ENCODE assay signal across 9 mouse cellular contexts in the genomic region with DNA sequence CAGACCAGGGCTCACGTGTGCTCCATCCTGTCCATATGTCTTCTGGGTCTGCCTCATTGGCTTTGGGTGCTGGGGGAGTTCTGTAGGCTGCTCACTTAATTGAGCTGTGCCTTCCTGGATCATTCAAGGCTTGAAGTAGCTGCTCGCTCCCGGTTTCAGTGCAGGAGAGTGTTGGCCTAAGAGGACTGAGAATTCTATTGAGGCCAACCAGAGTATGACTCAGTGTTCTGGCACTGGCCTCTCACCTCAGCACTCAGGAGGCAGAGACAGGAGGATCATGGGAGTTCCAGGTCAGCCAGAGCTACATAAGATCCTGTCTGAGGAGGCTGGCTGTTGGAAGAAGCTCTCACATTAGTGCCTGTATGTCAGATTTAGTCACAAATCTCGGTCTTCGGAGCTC. TPM values are rescaled to one million over a fixed set of nuclear protein-coding genes. Genes with fewer than 3 reads are reported as not detected.
DNase-seq lines count a peak whose midpoint lies in the region.
"Had no signal": no experiment of that assay in that cellular context is flagged by ENCODE, and none has a peak within 500 bp of the region (broad histone marks: within the 10 kb centered on the region; RNA-seq: fewer than 3 reads in every experiment).

No protein-coding gene starts in this region.

- peak; percentile 41 to 49 for DNase-seq in adrenal gland, postnatal 36 days
- no peak for DNase-seq in adrenal gland, adult 8-10 months
- peak; percentile 36 for DNase-seq in gastrocnemius, adult 18-20 months (ENCODE audit: low spot score)
- no peak for DNase-seq in gastrocnemius, postnatal 25 days
- peak; percentile 48 for DNase-seq in MN1 (ENCODE audit: low spot score)
- DNase-seq in skeletal muscle tissue, adult 2 months (ENCODE audit: low read depth, low spot score): peak; percentile 47
- no peak for DNase-seq in urinary bladder, adult 18-20 months (ENCODE audit: low spot score in 2 of 2)
- DNase-seq: cerebellum, adult 11-12 months; embryo, embryonic 11 days had no signal

RNA-seq across cellular contexts. Expression of a gene that starts 18.3 kb away (rescaled TPM):
- 10 to 100 TPM; 32.2 to 37.5 TPM for total RNA-seq in adrenal gland, postnatal 36 days (2021)
- total RNA-seq in adrenal gland, adult 8-10 months (2022): 10 to 100 TPM; 33.1 to 46.2 (median 38.4) TPM
- 10 to 100 TPM; 10.2 to 11.1 TPM for total RNA-seq in gastrocnemius, adult 18-20 months (2021)
- total RNA-seq in gastrocnemius, postnatal 25 days (2021): 10 to 100 TPM; 13.7 to 14.7 TPM

RNA-seq across cellular contexts. Expression of a gene that starts 41.8 kb away (rescaled TPM):
- total RNA-seq in adrenal gland, postnatal 36 days (2021): 100 to 1,000 TPM; 118 to 120 TPM
- total RNA-seq in adrenal gland, adult 8-10 months (2022): 100 to 1,000 TPM; 114 to 126 (median 125) TPM
- total RNA-seq in gastrocnemius, adult 18-20 months (2021): 10 to 100 TPM; 11.4 to 11.6 TPM
- 10 to 100 TPM; 12.0 to 13.0 TPM for total RNA-seq in gastrocnemius, postnatal 25 days (2021)

Comparison
In these comparisons a context has a peak if more than half of its experiments do, and no peak if none do; other contexts are left out.
1. DNase-seq: peak in adrenal gland, postnatal 36 days (2 of 2), gastrocnemius, adult 18-20 months (single experiment), MN1 (single experiment) and skeletal muscle tissue, adult 2 months (single experiment); none in adrenal gland, adult 8-10 months (single experiment), gastrocnemius, postnatal 25 days (single experiment) and urinary bladder, adult 18-20 months (0 of 2).
2. RNA of a gene that starts 41.8 kb away (total RNA-seq): 114 to 126 TPM in adrenal gland, adult 8-10 months and 118 to 120 TPM in adrenal gland, postnatal 36 days; 12.0 to 13.0 TPM in gastrocnemius, postnatal 25 days and 11.4 to 11.6 TPM in gastrocnemius, adult 18-20 months; every median in the first group is over 4 times any median in the second.